Mouse (Mus musculus): Measurements from ENCODE around the gene Itih4.

Itih4 gene

GRCm38 (mm10) chr14:30878958-30879571, 7.2 kb upstream of the Itih4 start, which contains the start of gene Mustn1:
Gene Mustn1 (plus strand): TSS chr14:30879200.
- no peak for DNase-seq (ENCODE audit: low spot score in 2 of 2)

- DNase-seq (ENCODE audit: low spot score in 2 of 2), result no peak
These were observed 6.5 kb upstream of the Itih4 start for GRCm38 (mm10) chr14:30879794-30880193.

- DNase-seq (ENCODE audit: low spot score in 2 of 2), result no peak
These were observed 6.0 kb upstream of the Itih4 start for GRCm38 (mm10) chr14:30880251-30880650.

- DNase-seq (ENCODE audit: low spot score in 2 of 2), result peak; percentile 21 to 75
These were observed 5.2 kb upstream of the Itih4 start for GRCm38 (mm10) chr14:30880811-30881717.

- no peak for DNase-seq (ENCODE audit: low spot score in 2 of 2)
These were observed 4.6 kb upstream of the Itih4 start for GRCm38 (mm10) chr14:30881718-30882108.

GRCm38 (mm10) chr14:30885298-30885697, 978 bp upstream of the Itih4 start:
- DNase-seq (ENCODE audit: low spot score in 2 of 2), result no peak

- DNase-seq (ENCODE audit: low spot score in 2 of 2), result no peak
These were observed 2.0 kb downstream of the Itih4 start for GRCm38 (mm10) chr14:30888271-30888732.

- DNase-seq (ENCODE audit: low spot score in 2 of 2), result no peak
These were observed 13.7 kb downstream of the Itih4 start for GRCm38 (mm10) chr14:30899972-30900371.

- DNase-seq (ENCODE audit: low spot score in 2 of 2), result no peak
These were observed 16.4 kb downstream of the Itih4 start for GRCm38 (mm10) chr14:30902628-30903027.

GRCm38 (mm10) chr14:30903036-30903435, 16.8 kb downstream of the Itih4 start:
- DNase-seq (ENCODE audit: low spot score in 2 of 2), result no peak

- no peak for DNase-seq (ENCODE audit: low spot score in 2 of 2)
These were observed 18.0 kb downstream of the Itih4 start for GRCm38 (mm10) chr14:30904307-30904706.

- no peak for DNase-seq (ENCODE audit: low spot score in 2 of 2)
These were observed 19.7 kb downstream of the Itih4 start for GRCm38 (mm10) chr14:30906001-30906400.

- peak in 1 of 2 experiments; percentile 42 for DNase-seq (ENCODE audit: low spot score in 2 of 2)
These were observed 21.6 kb downstream of the Itih4 start for GRCm38 (mm10) chr14:30907814-30908265.

GRCm38 (mm10) chr14:30911141-30911540, 24.9 kb downstream of the Itih4 start:
- DNase-seq (ENCODE audit: low spot score in 2 of 2), result no peak

GRCm38 (mm10) chr14:30912641-30913040, 26.4 kb downstream of the Itih4 start:
- DNase-seq (ENCODE audit: low spot score in 2 of 2), result no peak

GRCm38 (mm10) chr14:30913404-30913803, 27.1 kb downstream of the Itih4 start:
- no peak for DNase-seq (ENCODE audit: low spot score in 2 of 2)

- no peak for DNase-seq (ENCODE audit: low spot score in 2 of 2)
These were observed 30.2 kb downstream of the Itih4 start for GRCm38 (mm10) chr14:30916516-30916915.

GRCm38 (mm10) chr14:30922053-30922670, 35.9 kb downstream of the Itih4 start:
- DNase-seq (ENCODE audit: low spot score in 2 of 2), result no peak

- DNase-seq (ENCODE audit: low spot score in 2 of 2), result no peak
These were observed 37.3 kb downstream of the Itih4 start, which contains the start of gene Itih3 for GRCm38 (mm10) chr14:30923375-30924105. Gene Itih3 (minus strand): TSS chr14:30923760.

- no peak for DNase-seq (ENCODE audit: low spot score in 2 of 2)
These were observed 39.2 kb downstream of the Itih4 start for GRCm38 (mm10) chr14:30925492-30925891.

- DNase-seq (ENCODE audit: low spot score in 2 of 2), result no peak
These were observed 44.1 kb downstream of the Itih4 start for GRCm38 (mm10) chr14:30930386-30930785.

- no peak for DNase-seq (ENCODE audit: low spot score in 2 of 2)
These were observed 47.1 kb downstream of the Itih4 start for GRCm38 (mm10) chr14:30933351-30933750.

Measured in spleen, postnatal 10 days (tissue).